Mouse (Mus musculus) megakaryocyte, adult 5-6 weeks (primary cell): ENCODE data around the gene Ccdc33. TPM values are rescaled to one million over a fixed set of nuclear protein-coding genes. Genes with fewer than 3 reads are reported as not detected.

Experiments used
- ATAC-seq: 2 replicates; pipeline ENCODE4 v1.8.0; 2016; ENCODE audit warnings: mild to moderate bottlenecking, inconsistent platforms; ENCODE audit not compliant: poor library complexity, severe bottlenecking
- total RNA-seq, 2 experiments: library from RNA; stranded (forward) in 1 of 2; stranded (reverse) in 1 of 2; fragments of 153-499, 151-499 nt in 1 of 2; fragments of 221-1000, 200-1000 nt in 1 of 2; gene quantifications; 2 replicates each; pipeline versions ENCODE4 v1.2.3 to v1.2.4; 2015 to 2017

The Ccdc33 gene
- total RNA-seq, 2 experiments from 2014 or later, result not detected

DNA sequence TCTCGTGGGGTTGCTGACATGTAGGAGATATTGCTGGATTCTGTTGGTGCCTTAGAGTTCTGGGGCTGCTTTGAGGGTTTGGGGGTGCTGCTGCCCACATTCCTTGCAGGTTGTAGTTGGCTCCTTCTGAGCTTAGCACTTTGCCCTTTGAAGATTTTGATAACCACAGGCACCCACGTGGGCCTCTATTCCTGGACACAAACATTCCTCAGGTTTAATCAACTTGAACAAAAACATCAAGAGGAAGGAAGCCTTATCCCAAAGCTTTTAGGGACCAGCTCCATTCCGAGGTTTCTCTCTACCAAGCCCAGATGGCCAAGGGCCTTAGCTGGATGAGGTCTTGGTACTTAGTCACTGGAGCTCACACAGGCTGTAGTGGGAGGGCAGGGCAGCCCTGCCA, 12.3 kb upstream of the Ccdc33 start:
- no peak for ATAC-seq

DNA sequence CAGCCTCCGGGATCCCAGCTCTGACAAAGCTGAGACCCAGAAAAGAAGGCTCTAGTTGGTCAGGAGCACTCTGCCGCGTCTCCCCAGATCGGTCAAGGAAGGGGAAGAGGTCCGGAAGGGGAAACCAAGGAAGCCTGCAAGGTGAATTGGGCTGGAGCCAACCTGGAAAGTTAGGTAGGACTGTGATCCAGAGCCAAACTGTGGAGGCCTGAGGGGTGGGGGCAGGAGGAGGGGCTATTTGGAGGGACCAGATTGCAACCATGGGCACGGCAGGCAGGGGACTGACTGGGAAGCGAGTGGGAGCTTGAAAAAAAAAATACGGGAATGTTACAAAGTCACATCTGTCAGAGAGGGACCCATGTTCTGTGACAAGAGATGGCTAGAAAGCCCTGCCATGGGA, 10.9 kb upstream of the Ccdc33 start:
- no peak for ATAC-seq

DNA sequence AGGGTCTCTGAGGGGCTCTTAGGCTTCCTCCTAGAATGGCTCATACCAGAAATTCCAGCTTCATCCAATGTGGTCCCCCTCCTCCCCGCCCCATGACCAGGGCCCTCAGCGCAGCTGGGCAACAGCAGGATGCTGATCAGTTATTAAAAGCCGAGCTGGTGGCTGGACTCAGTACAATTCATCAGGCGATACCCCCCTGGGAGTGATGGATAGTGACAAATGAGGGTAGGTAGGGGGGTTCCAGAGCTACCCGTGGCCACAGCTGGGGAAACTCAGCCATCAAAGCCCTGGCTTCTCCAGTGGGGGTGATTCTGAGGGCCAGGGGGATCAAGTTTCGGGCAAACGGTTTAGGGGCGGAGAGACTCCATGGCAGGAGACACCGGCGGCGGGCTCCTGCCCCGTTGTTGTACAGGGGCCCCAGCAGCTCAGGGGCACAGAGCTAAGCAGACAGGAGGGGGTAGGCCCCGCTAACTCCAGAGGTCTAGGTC, 10.3 kb upstream of the Ccdc33 start:
- no peak for ATAC-seq

DNA sequence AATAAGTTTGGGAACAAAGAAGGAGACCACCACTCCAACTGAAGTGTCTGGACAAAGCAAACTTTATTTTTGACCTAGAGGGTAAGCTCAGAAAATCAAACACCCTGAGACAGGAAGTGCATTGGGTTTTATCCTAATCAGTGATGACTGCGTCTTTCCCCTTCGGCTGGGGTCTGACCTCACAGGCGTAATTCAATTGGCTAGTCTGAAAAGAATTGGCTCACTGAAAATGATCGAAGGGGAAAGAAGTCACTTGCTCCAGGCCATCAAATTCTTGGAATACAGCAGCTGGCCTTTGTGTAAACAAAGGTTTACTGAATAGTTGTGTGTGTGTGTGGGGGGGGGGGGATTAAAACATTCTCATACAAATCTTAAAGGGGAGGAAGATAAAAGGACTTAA, 7.2 kb upstream of the Ccdc33 start:
- no peak for ATAC-seq

DNA sequence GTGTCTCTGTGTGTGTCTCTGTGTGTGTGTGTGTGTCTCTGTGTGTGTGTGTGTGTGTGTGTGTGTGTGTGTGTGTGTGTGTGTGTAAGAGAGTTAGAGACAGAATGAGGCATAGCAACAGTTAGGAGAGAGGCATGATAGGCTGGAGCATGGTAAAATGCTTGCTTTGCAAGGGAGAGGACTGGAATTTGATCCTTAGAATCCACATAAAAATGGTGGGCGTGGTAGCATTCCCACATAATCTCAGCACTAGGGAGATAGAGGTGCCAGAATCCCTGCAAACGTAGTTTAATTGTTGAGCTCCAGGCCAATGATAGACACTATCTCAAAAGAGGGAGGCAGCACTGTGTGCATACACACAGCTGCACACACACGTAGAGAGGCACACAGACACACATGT, 6.5 kb upstream of the Ccdc33 start:
- ATAC-seq, result no peak

DNA sequence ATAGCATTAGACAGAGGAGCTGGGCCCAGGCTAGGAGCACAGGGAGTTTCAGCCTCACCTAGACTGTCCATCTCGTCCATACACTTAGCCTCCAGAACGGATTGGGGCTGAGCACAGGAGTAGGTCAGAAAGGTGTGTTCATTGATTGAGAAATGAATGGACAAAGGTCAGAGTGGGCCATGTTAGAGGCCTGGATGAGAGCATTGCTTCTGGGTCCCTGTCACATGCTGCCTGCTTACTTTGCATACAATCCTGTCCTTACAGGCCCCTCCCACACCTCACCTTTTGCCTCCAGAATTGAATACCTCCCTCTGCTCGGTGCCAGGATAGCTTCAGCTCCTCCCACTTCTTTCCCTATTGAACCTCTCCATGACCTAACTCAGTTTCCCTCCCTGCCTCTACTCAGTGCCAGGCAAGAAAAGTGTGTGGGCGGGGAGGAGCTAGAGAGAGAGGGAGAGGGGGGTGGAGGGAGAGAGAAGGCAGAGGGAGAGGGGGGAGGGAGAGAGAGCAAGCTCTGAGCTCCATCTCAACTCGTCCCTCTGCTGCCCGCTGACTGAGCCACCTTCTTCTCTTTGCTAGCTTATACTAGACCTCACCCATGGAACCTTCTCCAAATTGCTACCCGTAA, 2.5 kb downstream of the Ccdc33 start:
- ATAC-seq, result no peak

DNA sequence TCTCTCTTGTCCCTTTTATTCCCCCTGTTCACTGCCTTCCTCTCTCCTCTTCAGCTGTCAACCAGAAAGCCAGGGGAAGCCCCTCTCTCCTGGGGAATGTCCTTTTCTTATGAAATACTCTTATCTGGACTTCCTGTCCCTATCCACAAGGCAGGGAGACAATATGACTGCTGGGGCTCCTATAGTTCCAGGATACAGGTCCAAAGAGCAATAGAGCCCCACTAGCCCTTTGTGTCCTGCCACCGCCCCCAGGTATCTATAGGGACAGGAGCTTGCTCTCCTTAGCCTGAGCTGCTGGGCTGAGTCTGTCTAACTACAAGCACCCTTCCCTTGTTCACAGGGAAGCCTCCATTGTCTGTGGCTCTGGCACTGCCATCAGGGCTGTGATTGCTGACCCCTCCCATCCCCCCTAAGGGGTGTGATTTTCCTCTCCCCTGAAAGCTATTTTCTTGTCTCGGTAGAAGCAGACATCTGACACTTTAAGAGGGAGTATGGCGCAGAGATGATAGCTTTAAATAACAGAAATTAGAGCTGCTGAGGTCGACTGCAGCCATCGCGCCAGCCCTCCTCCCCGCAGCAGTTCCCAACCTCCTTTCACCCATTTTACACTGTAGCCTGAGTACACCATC, 3.2 kb downstream of the Ccdc33 start:
- ATAC-seq, result no peak

DNA sequence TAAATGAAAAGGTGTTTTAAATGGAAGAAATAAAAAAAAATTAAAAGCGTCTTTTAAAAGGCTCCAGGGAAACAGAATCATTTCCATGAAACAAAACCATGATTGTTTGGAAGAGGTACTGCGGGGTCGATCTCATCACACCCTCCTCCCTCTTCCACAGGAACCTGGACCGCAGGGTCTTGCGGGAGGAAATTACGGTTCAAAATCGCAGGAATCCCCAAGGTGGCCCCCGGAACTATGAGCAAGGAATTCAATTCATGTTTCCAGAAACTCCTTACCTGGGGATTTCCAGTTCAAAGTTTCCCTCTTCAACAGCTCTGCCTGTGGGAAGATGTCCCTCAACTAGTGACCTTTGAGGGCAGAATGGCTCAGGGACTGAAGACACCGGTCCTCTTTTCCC, 4.6 kb downstream of the Ccdc33 start:
- no peak for ATAC-seq

DNA sequence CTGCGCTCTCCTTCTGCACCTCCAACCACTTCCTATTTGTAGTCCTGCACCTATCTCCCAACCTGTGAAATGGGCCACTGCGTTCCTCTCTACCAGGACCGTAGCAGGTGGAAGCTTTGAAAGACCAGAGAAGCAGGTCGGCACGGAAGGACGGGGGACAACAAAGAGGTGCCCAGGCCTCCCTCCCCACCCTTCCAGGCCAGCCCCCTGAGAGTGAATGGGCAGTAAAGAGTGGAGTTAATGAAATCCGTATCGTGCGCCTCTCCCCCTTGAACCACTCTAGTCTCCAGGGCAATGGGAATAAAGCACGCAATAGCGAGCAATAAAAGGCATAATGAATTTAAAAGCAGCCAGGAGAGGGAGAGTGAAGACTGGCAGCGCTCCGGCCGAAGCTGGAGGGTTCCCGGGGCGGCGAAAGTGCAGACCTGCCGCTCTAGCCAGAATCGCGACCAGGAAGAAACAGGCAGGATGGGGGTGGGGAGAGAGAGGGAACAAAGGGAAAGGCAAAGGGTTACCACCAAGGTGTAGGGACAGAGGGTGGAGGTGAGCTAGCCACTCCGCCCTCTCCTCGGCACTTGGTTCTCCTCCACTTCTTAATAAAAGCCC, 5.2 kb downstream of the Ccdc33 start:
- ATAC-seq, result no peak

DNA sequence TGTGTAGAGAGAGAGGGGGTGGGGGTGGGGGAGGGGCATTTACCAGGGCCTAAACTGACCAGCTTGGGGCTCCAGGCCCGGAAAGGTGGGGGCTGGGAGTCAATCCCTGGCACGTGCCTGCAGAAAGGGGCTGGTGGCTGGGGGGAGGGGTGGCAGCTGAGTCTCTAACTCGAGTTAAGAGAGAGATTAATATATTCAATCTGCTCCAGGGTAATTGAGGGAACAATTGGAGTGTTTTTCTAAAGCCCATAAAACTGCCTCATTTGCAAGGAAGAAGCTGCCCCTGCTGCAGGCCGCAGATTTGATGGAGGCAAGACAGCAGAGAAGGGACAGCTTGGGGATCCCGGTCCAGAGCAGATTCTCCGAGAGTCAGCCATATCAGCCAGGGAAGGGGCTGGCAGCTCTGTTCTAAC, 5.8 kb downstream of the Ccdc33 start:
- ATAC-seq, result no peak

DNA sequence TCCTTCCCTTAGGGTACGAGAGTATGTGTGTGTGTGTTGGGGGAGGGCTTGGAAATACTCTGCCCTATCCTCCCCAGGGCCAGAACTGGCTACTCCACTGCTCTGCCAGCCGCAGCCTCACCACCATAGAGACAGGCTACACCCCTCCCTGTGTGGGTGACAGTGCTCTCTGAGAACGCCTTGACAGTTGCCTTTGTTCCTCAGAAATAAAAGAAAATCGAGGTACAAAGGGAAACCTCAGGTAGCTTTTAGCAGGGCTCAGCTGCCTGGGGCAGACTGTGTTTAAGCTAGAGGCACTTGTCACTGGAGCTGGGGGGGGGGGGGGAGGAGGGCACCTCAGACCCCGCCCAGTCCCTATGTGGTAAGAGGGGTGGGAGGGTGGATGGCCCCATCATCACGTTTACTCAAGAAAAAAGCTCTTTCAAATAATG, 6.3 kb downstream of the Ccdc33 start:
- no peak for ATAC-seq

DNA sequence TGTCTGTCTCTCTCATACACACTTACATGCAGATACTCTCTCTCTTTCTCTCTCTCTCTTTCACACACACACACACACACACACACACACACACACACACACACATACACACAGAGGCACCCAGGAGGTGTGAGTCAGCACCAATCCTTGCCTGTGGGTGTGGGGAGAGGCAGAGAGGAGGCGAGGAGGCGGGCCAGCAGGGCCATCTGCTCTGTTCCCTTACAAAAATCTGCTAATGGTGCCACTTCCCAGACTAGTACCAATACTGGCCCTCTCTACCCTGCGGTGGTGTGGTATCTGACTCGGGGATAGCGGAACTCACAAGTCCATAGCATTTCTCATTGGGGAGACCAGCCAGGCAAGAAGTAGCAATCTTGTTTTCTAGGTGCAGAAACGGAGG, 7.2 kb downstream of the Ccdc33 start:
- no peak for ATAC-seq

DNA sequence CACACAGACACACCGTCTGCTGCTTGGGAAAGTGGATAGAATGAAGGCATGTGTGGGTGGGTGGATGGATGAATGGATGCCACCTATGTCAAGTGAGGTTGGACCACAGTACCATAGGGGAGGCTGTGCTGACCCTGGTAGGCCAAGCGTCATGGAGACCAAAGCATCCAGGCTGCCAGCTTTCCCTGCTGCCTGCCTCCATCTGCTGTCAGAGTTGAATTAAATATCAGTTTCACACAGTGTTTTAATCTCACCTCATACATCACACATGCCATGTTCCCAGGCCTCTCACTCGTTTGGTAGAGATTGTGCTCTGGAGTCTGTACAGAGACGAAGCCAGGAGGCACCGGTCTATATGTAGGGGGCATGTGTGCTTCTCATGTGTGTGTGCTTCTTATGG, 7.8 kb downstream of the Ccdc33 start:
- ATAC-seq, result no peak

DNA sequence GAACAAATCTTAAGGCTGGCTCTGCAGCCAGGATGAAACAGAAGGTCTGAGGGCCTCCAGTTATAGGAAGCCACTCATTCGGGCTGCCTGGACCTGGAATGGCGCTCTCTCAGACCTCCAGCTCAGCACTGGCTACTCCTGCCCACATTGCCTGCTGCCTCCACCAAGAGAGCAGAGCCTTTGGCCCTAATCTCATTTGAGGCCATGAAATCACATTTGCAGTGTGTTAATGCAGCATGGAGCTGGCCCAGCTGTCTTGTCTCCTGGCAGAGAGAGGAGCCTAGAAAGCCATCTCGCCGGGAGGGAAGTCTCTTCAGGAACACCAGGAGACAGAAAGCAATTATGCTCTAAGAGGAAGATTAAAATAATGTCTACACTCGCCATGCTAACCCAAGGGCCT, 11.1 kb downstream of the Ccdc33 start:
- no peak for ATAC-seq

DNA sequence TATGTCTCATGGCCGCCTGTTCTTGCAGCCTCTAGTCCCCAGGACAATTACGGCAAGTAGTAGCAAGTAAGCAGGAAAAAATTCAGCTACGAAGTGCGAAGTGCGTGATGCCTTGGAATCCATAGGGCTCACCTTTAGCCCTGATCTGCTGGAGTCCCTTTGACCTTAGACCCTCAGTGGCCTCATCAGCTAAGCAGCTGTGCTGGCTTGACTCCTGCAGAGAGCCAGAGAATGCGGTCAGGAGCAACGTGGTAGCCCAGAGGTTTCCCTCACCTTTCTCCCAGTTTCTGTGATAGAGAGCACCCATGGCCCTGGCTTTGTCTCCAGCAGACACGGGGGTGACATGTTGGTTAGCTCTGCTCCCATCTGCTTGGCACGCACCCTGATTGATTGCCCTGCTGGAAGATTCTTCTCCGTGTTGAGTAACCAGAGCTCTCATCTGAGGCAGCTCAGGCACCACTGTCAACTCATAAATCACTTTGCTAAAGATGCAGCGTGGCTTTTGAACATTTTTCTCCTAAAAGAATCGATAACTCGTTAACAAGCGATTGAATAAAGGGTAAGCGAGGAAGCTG, 12.9 kb downstream of the Ccdc33 start:
- ATAC-seq, result no peak

DNA sequence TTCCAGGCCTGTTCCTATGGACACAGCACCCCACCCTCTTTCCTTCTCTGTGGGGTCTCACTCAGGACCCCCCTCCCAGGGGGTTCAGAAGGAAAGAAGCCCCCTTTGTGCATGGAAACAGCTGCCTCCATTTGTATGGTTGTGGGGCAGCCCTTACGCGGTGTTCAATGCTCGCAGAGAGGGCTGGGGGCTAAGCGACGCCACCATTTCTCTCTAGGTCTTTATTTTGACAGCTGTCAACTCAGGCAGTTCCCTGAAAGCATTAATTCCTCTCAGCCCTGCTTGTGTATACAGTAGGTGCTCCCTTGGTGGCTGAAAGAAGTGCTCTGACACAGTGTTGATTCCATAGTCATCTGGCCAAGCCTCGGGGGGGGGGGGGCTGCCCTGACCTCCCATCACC, 15.0 kb downstream of the Ccdc33 start:
- no peak for ATAC-seq

DNA sequence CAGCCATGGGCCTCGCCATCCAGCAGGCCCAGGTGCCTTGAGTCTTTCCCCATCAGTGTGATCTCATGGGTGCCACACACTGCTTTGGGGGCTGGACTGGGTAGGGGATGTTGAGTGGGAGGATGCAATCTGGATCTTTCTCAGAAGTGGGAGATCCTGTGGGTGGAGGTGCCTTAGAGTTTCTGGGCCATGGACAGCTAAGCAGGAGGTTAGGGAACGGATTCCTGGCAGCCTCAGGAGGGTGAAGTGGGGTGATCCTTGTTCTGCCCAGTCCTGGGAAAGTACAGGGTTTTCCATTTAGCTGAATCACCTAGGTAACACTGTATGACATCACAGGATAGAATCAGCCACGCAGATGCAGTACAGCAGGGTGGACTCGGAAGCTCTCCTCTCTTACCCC, 16.6 kb downstream of the Ccdc33 start:
- no peak for ATAC-seq

DNA sequence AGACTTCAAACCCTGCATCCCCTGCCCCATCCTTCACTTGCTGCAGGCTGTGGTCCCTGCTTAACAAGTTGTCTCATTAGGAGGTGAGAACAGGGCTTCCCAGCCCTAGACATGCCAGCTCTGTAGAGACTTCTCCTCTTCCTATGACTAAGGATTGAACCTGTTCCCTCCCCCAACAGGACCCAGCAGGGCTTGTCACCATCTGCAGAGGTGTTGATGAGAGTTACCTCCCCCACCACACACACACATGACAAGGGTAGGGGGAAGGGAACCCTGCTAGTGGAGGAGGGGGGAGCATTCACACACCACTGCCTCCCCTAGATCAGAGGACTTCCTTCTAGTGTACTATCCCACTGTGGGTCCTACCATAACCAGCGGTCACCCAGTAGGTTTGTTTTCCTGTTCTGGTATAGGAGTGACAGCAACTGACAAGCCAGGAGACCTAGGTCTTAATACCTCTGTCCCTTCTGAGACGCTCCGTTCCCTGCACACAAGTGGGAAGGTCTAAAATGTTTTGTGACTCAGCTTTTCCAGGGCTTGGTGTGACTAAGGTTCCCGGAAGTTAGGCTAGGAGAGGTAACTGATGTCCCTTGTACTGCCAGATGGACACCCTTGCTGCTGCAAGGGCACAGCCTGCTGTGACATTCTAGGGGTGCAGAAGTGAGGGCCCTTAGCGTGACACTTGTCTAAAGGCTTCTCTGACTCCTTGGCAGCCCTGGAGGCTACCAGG, 18.6 kb downstream of the Ccdc33 start:
- no peak for ATAC-seq

DNA sequence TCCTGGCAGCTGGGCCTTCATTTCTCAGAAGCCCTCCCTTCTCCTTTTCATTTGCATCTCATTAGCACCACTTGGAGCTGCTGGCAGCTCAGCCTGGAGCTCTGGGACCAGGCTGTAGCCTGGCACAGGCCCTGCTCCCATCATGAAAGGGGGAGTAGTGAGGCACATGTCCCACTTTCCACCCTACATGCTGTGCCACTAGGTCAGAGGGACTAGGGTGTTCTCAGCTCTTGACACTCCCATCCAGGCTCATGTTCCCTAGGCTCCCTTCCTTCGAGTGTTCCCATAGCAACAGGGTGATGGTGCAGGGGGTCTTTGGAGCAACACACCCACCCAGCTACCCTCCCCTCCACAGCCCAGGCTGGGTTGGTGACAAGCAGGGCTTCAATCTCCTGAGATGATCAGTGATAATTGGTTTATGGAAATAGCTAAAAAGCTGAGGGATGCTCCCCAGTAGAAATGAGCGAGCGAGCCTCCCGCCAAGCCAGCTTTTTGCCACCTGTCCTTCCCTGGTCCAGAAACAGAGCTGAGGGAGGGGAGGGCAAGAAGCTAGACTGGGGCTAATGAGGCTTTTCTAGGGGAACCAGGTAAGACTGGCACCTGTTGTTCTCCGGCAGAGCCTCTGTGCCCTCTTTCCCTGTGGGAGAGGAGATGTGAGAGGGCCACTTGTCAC, 21.9 kb downstream of the Ccdc33 start:
- no peak for ATAC-seq

DNA sequence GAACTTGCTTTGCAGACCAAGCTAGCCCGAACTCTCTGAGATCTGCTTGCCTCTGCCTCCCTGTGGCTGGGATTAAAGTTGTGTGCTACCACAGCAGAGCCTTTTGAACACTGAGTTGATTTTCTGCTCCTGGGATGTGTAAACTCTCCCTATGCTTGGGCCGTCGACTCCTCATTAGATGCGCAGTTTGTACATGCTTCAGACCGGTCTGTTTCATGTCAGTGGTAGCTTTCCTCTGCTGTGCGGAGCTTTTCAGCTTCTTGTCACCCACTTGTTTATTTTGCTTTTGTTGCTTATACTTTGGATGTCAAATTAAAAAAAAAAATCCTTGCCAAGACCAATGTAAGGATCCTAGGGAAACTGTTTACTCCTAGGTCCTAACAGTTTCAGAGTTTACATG, 22.6 kb downstream of the Ccdc33 start:
- no peak for ATAC-seq

DNA sequence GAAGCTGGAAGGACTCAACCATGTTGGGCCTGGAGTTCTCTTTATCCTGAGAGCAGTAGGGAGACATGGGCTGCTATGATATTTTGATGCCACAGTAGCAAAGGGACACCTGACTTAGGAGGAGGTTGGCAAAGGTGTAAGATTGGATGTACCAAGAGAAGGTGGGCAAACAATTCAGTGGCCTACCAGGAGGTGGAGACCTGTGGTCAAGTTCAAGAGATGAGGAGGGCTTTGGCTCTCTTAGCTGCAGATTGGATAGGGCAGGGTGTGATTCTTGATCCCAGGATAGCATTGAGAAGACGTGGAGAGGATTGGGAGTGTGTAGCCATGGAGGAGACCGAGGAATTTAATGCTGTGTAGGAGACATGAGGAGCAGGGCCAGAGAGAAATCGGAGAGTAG, 24.8 kb downstream of the Ccdc33 start:
- ATAC-seq, result no peak
